Mouse (Mus musculus) ES-E14 (cell line): ENCODE measurements around the gene Ly9. TPM values are rescaled to one million over a fixed set of nuclear protein-coding genes. Genes with fewer than 3 reads are reported as not detected.

Source experiments
- DNase-seq: peaks from one replicate; pipeline ENCODE4 v3.0.0-alpha.2; 2013; ENCODE audit warnings: low read depth, low spot score
- H3K27ac ChIP-seq: 2 replicates; pipeline ENCODE4 v1.5.1; 2012; ENCODE audit warnings: low read depth, mild to moderate bottlenecking, low read length, moderate library complexity, mixed read lengths; ENCODE audit not compliant: poor library complexity, insufficient read depth, severe bottlenecking
- H3K36me3 ChIP-seq: 2 replicates; pipeline ENCODE4 v1.6.1; 2012; ENCODE audit warnings: mild to moderate bottlenecking, low read length, moderate library complexity, mixed read lengths; ENCODE audit not compliant: control insufficient read depth, poor library complexity, insufficient read depth, severe bottlenecking
- H3K4me1 ChIP-seq, 2 experiments: fragments of 150-350 bp in 1 of 2; sonication (generic) in 1 of 2; 2 replicates each; pipeline ENCODE4 v1.6.1; 2012; ENCODE audit warnings: low read length in 2 of 2, mild to moderate bottlenecking in 1 of 2, mixed read lengths in 1 of 2; ENCODE audit not compliant: control insufficient read depth in 2 of 2, insufficient read depth in 2 of 2, poor library complexity in 1 of 2
- H3K4me3 ChIP-seq, 2 experiments: fragments of 150-350 bp in 1 of 2; sonication (generic) in 1 of 2; 2 replicates each; pipeline ENCODE4 v1.5.1; 2012; ENCODE audit warnings: low read length in 2 of 2, low read depth in 1 of 2, mild to moderate bottlenecking in 1 of 2, mixed read lengths in 1 of 2; ENCODE audit not compliant: insufficient read depth in 1 of 2, poor library complexity in 1 of 2, severe bottlenecking in 1 of 2
- H3K9ac ChIP-seq: 2 replicates; pipeline ENCODE4 v1.6.1; 2012; ENCODE audit warnings: low read depth, mild to moderate bottlenecking, low read length, mixed read lengths; ENCODE audit not compliant: poor library complexity, insufficient read depth, severe bottlenecking
- H3K9me3 ChIP-seq: fragments of 150-350 bp; sonication (generic); 2 replicates; pipeline ENCODE4 v1.6.1; 2012; ENCODE audit warnings: low read depth, mild to moderate bottlenecking, low read length; ENCODE audit not compliant: control insufficient read depth, insufficient read depth
- CHD2 ChIP-seq: IDR thresholded peaks from 2 replicates; pipeline ENCODE4 v1.6.1; 2014; ENCODE audit warnings: mild to moderate bottlenecking, low read depth, low read length, inconsistent platforms
- HCFC1 ChIP-seq: IDR thresholded peaks from 2 replicates; pipeline ENCODE4 v1.6.1; 2012; ENCODE audit warnings: low read length, inconsistent platforms, borderline replicate concordance; ENCODE audit not compliant: insufficient read depth
- MAFK ChIP-seq: IDR thresholded peaks from 2 replicates; pipeline ENCODE4 v1.6.1; 2014; ENCODE audit warnings: mild to moderate bottlenecking, low read depth, low read length, inconsistent platforms; ENCODE audit not compliant: insufficient read depth
- ZC3H11A ChIP-seq: IDR thresholded peaks from 2 replicates; pipeline ENCODE4 v1.6.1; 2012; ENCODE audit warnings: low read depth, mild to moderate bottlenecking, inconsistent platforms, low read length, borderline replicate concordance
- ZNF384 ChIP-seq: IDR thresholded peaks from 2 replicates; pipeline ENCODE4 v1.6.1; 2012; ENCODE audit warnings: low read depth, low read length, inconsistent platforms
- in situ Hi-C, 2 experiments: fragments of 600-800 bp; cut with MboI; formaldehyde crosslinking; loops; one replicate each; pipeline ENCODE4 v1.15.1; 2025; ENCODE audit warnings: low sequenced_read_pairs in 2 of 2, inconsistent platforms in 1 of 2; ENCODE audit not compliant: unreplicated experiment in 2 of 2
- total RNA-seq: library from RNA; depleted of rRNA; stranded (reverse); fragments of 300-350 nt; gene quantifications from 2 replicates; pipeline ENCODE4 v1.2.3, GENCODE M21; 2012

The Ly9 gene
- total RNA-seq, 1 experiment = 0.13 TPM

DNA sequence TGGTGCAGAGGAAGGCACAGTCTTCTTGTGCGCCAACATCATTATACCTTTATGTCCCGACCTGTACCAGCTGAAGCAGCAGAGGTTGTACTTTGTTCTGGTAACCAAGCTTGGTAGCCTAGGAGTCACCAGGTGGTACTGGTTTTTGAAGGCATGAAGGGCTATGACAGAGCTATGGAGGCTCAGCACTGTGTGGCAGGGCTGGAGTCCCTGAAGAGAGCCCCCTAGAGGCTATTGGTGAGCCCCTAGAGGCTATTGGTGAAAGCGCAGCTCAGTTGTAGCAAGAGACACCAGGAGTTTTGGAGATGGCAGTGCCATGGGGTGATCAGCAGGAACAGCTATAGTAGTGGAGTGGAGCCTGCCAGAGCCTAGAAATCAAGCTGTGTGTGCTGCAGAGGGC lies 43.0 kb downstream of the Ly9 start:
- peak; percentile 64; the same call in 1 of the 2 replicates for TF ChIP-seq ZC3H11A
- TF ChIP-seq HCFC1 = no peak
- TF ChIP-seq ZNF384 = no peak
- TF ChIP-seq CHD2 = no peak
- Histone ChIP-seq H3K27ac (no peak overlapping the region), H3K4me3 (no peak overlapping the region), H3K4me1 (no peaks in the 10 kb centered on the region), H3K36me3 (no peaks in the 10 kb centered on the region), H3K9me3 (no peaks in the 10 kb centered on the region), H3K9ac (no peak overlapping the region)
- peak; percentile 95 for DNase-seq
- in situ Hi-C loops = no loop called here

DNA sequence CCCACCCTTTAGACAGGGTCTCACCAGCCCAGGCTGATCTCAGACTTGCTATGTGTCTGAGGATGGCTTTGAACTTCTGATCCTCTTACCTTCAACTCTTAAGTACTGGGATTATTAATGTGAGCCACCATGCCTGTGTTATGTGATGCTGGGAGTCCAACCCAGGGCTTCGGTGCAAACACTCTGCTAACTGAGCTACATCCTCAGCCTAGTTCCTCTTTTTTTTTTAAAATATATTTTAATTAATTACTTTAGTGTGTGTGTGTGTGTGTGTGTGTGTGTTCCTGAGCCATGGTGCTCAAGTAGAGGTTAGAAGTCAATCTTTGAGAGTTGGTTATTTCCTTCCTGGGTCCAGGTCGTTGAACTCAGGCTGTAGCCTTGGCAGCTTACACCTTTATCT lies 44.2 kb downstream of the Ly9 start:
- H3K4me1 ChIP-seq = no peaks in the 10 kb centered on the region
- in situ Hi-C loops = no loop called here
- TF ChIP-seq MAFK = no peak
- no peak for TF ChIP-seq HCFC1
- TF ChIP-seq ZC3H11A = no peak
- no peak for TF ChIP-seq ZNF384
- no peak overlapping the region for H3K9ac ChIP-seq
- no peaks in the 10 kb centered on the region for H3K36me3 ChIP-seq
- no peak for DNase-seq
- no peak overlapping the region for H3K4me3 ChIP-seq
- H3K9me3 ChIP-seq = no peaks in the 10 kb centered on the region
- H3K27ac ChIP-seq = no peak overlapping the region

DNA sequence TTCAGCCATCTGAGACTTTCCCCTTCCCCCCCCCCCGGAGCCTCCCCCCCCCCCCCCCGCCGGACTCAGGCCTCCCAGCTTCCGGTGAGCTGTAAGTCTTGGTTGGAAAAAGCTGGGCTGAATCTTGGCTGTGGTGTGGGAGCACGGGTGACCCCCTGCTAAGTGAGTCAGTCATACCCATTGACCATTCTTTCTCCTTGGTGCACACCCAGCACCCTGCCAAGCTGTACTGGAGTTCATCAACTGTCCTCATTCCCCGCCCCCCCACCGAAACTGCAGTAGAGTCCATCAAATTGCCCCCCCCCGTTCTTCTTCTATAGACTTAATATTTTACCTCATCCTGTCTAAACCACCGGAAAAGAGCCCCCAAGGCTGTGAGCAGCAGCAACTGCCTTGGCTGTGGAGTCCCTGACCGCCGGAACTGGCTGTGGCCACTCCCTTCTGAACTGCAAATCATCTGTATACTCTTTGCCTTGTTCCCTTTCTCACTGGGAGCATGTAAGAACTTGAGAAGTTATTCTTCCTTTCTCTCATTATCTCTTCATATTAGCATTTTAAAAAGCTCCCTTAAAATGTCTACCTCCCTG lies 45.5 kb downstream of the Ly9 start:
- in situ Hi-C loops = no loop called here
- no peak overlapping the region for H3K27ac ChIP-seq
- no peak for DNase-seq

DNA sequence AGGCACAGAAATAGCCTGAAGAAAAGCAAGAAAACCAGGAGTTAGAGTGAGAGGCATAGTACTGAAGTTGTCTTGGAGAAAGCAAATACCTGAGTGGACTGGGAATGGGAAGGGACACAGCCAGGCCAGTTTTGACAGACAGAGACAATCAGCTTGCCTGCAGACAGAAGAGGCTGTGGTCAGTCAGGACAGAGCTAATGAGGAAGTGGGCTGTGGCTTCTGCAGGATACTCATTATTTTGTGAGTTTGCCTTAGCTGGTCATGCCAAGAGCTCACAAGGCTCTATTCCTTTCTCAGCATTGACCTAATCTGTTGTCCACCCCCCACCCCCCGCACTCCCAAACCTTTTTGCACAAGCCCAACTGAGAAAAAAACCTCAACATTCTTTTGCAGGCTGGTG lies 46.0 kb downstream of the Ly9 start:
- no peaks in the 10 kb centered on the region for H3K9me3 ChIP-seq
- TF ChIP-seq ZC3H11A (no peak), CHD2 (no peak), MAFK (no peak), ZNF384 (no peak), HCFC1 (no peak)
- in situ Hi-C loops = no loop called here
- H3K9ac ChIP-seq = no peak overlapping the region
- H3K4me3 ChIP-seq = no peak overlapping the region
- H3K4me1 ChIP-seq = no peaks in the 10 kb centered on the region
- DNase-seq = no peak
- no peaks in the 10 kb centered on the region for H3K36me3 ChIP-seq
- H3K27ac ChIP-seq = no peak overlapping the region

More for the DNA sequence above, 45.5 kb downstream of the Ly9 start:
- H3K9me3 ChIP-seq = no peaks in the 10 kb centered on the region
- H3K36me3 ChIP-seq = no peaks in the 10 kb centered on the region
- no peaks in the 10 kb centered on the region for H3K4me1 ChIP-seq
- no peak overlapping the region for H3K4me3 ChIP-seq
- TF ChIP-seq ZC3H11A = no peak
- TF ChIP-seq ZNF384 = no peak
- no peak for TF ChIP-seq MAFK
- no peak for TF ChIP-seq CHD2
- no peak for TF ChIP-seq HCFC1
- no peak overlapping the region for H3K9ac ChIP-seq

DNA sequence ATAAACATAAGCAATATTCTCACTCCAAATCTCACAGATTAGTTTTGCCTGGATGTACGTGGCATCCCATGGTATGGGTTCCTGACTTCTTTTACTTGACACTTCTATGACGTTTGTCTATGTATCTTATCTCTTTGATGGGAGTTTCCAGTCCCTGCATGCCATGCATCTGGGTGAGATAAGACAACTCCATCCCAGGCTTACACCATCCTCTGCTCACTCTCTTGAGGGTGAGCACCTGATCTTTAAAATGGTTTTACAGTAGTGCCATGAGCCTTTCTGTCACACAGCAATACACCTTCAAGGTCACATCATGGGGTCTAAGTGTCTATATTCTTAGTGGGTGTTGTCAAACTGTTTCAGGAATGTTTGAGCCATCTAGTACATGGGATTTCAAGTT lies 46.9 kb downstream of the Ly9 start:
- no peak overlapping the region for H3K9ac ChIP-seq
- no peak overlapping the region for H3K27ac ChIP-seq
- no peak overlapping the region for H3K4me3 ChIP-seq
- no peaks in the 10 kb centered on the region for H3K4me1 ChIP-seq
- H3K9me3 ChIP-seq = no peaks in the 10 kb centered on the region
- DNase-seq = no peak
- H3K36me3 ChIP-seq = no peaks in the 10 kb centered on the region
- in situ Hi-C loops = no loop called here
- TF ChIP-seq CHD2 = no peak
- TF ChIP-seq HCFC1 = no peak
- TF ChIP-seq ZNF384 = no peak
- no peak for TF ChIP-seq MAFK
- no peak for TF ChIP-seq ZC3H11A
